Mouse (Mus musculus): Measurements from ENCODE around the gene Pax6.

Gene Pax6

GRCm38 (mm10) chr2:105684991-105685650 is 16.4 kb downstream of the Pax6 start:
- DNase-seq, result no peak

- no peak for DNase-seq
Observed at GRCm38 (mm10) chr2:105685651-105686050, 17.0 kb downstream of the Pax6 start.

GRCm38 (mm10) chr2:105686363-105687316 is 17.9 kb downstream of the Pax6 start:
- DNase-seq, result no peak

GRCm38 (mm10) chr2:105687317-105687991 is 18.8 kb downstream of the Pax6 start:
- no peak for DNase-seq

GRCm38 (mm10) chr2:105688011-105688410 is 19.3 kb downstream of the Pax6 start:
- DNase-seq, result no peak

GRCm38 (mm10) chr2:105688436-105689303 is 20.0 kb downstream of the Pax6 start:
- DNase-seq, result no peak

- no peak for DNase-seq
Observed at GRCm38 (mm10) chr2:105689304-105689770, 20.6 kb downstream of the Pax6 start.

- no peak for DNase-seq
Observed at GRCm38 (mm10) chr2:105689771-105690639, 21.3 kb downstream of the Pax6 start.

GRCm38 (mm10) chr2:105691296-105691695 is 22.6 kb downstream of the Pax6 start:
- DNase-seq, result no peak

GRCm38 (mm10) chr2:105697741-105698140 is 29.0 kb downstream of the Pax6 start:
- no peak for DNase-seq

- DNase-seq, result no peak
Observed at GRCm38 (mm10) chr2:105698631-105699030, 29.9 kb downstream of the Pax6 start.

- DNase-seq, result no peak
Observed at GRCm38 (mm10) chr2:105701781-105702180, 33.1 kb downstream of the Pax6 start.

GRCm38 (mm10) chr2:105702586-105702985 is 33.9 kb downstream of the Pax6 start:
- no peak for DNase-seq

GRCm38 (mm10) chr2:105705320-105705719 is 36.6 kb downstream of the Pax6 start:
- no peak for DNase-seq

GRCm38 (mm10) chr2:105709126-105709525 is 40.4 kb downstream of the Pax6 start:
- no peak for DNase-seq

- DNase-seq, result no peak
Observed at GRCm38 (mm10) chr2:105710511-105710910, 41.8 kb downstream of the Pax6 start.

GRCm38 (mm10) chr2:105715409-105716115 is 46.9 kb downstream of the Pax6 start:
- no peak for DNase-seq

GRCm38 (mm10) chr2:105726657-105727056 is 58.0 kb downstream of the Pax6 start:
- no peak for DNase-seq

GRCm38 (mm10) chr2:105730704-105731103 is 62.0 kb downstream of the Pax6 start:
- no peak for DNase-seq

GRCm38 (mm10) chr2:105736166-105736565 is 67.5 kb downstream of the Pax6 start:
- no peak for DNase-seq

- DNase-seq, result no peak
Observed at GRCm38 (mm10) chr2:105746896-105747295, 78.2 kb downstream of the Pax6 start.

Data from right cerebral cortex, postnatal 4 days (tissue).